Mouse (Mus musculus): ENCODE results near the gene Gm17662.
A peak's percentile ranks its signal among the peaks of the same experiment; 100 is the strongest.

Gene Gm17662

DNA sequence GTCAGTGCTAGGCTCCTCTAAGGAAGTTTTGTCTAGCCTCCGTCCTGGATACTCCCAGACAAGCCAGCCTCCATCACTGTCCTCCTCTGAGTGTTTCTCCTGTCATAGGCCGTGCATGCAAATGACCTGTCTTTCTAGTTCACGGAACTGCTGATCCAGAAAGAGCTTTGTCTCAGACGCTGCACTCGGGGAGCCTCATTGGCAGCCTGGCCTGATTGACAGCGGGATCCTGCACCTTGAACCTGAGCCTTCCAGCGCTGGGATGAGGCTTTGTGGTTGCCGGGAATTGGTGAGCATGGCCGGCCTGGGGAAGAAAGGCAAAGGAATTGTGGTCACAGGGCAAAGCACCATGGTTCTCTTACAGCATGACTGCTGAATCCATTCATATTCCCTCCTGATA is 30.4 kb downstream of the Gm17662 start:
- DNase-seq (ENCODE audit: low read depth, low spot score): no peak

DNA sequence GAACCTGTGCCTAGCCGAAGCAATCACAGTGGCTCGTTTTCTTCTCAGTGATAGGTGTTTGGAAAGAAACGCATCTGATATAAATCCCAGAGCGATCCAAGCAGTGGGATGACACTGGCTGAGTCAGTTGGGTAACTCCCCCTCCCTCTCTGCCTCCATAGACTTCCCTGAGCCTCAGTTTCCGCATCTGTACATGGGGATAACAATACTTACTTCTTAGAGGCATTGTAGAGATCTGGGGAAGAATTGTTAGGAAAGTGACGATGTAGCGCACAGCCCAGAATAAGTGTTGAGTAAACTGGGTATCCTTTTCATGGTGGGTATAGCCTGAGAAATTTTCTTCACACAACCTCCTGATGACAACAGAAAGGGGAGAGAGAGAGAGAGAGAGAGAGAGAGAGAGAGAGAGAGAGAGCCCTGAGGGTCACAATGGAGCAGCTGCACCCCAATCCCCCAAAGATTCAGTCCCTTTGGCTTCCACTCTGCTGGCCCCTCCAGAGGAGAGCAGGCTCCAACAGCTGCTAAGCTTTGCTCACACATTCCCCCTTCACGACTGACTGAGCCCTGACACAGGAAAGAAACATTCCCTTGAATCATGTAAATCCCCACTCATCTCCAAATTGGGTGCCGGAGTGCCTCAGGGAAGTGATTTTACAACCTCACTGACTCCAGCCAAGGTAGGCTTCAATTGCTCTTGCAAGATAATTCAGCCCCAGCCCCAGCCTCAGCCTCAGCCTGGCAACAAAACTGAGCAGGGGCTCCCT is 31.6 kb downstream of the Gm17662 start:
- no peak for DNase-seq (ENCODE audit: low read depth, low spot score)

DNA sequence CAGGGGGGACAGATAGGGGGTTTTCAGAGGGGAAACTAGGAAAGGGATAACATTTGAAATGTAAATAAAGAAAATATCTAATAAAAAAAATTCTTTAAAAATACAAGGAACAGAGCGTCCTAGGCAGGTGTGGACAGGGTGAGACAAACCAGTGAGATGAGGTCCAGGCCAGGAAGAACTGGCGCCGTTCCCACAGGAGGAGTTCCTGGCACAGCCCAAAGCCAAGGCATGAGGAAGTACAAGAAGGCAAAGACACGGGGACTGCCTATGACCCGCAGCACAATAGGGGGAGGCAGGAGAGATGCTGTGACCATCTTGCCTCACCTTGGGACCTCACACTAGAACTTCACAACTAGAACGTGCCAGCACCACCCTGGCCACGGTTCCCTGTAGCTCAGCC is 34.6 kb downstream of the Gm17662 start:
- DNase-seq (ENCODE audit: low read depth, low spot score): no peak

DNA sequence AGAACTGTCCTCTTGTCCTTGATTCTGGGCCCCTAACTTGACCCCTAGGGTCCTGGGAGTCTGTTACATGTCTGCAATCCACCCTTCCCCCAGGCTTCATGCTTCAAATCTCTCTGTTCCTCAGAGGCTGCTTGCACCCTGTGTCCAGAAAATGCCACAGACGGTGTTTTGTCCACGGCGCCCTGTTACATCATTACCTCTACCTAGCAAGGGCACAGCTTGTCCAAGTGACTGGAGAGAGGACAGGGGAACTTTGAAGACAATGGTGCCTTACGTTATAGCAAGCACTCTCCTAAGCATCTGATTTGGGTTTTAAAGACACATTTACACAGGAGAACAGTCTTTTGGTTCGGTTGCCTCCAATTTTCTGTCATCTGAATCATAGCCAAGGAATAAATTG is 36.5 kb downstream of the Gm17662 start:
- no peak for DNase-seq (ENCODE audit: low read depth, low spot score)

DNA sequence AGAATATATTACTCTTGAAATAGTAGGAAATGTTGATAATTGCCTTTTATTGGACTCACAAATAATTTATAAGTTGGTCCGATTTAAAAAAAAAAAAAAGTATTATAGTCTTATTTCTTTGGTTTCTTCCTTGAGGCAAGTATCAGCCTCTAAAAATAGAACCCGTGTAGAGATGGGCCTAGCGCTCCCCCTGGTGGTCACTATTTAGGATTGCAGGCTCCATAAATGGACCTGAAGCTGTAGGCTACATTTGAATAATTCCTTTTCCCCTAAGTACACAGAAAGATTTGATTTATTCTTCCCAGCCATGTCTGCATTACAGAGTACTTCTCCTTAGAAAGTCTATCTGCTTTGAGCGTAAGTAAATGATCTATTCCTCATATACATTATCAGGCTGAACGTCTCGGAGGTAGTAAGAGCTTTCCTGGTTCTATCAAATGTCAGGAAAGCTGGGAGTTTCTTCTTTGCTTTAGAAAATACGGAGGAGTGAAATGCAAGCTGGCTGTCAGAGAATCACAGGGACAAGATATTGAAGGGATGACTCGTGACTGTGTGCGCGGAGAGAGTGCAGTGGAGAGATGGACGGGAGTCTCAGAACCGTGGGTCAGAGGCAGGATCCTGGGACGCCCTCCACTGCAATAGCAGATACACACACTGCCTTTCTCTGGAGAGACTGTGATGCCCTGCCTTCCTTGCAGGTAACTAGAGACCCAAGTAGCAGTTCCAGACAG is 37.0 kb downstream of the Gm17662 start:
- DNase-seq (ENCODE audit: low read depth, low spot score): peak; percentile 6

DNA sequence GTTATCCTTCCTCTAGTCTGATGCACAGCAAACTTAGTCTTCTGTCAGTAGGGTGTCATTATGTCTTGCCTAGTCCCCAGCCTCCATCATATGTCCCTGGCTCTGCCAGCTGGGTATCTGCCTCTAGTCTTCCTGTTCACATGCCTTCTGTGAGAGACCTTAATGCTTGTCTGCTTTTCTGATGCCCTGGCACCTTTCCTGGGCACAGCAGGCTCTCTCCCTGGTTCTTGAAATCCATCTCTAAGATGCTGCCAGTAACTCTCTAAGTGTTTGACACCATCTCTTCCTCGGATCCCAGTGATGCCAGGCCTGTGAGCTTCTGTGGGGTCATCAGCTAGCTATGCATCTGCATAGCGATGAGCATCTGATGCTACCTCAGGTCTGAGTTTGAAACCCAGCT is 45.7 kb downstream of the Gm17662 start:
- no peak for DNase-seq (ENCODE audit: low read depth, low spot score)

DNA sequence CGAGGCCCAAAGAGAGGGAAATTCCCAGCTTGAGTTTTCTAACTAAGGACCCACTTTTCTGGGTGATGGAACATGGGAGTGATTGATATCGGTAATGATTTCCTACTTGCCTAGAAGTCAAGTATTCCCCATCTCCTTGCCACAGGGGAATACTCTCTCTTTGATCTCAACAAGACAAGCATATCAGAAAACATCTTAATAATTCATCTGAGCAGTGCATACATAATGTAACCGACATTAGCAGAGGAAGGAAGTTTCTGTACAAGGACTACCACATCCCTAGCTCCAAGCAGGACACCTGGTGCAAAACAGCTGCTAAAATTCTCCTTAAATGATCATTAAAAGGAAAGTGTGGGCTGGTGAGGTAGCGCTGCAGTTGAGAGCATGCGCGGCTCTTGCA is 47.9 kb downstream of the Gm17662 start:
- no peak for DNase-seq (ENCODE audit: low read depth, low spot score)
